Mouse (Mus musculus) Patski (cell line): ENCODE results near the gene Arhgap10. TPM values are rescaled to one million over a fixed set of nuclear protein-coding genes. Genes with fewer than 3 reads are reported as not detected.
A peak's percentile ranks its signal among the peaks of the same experiment; 100 is the strongest.

Source experiments
- ATAC-seq: fragments of 100-300 bp; one replicate; pipeline ENCODE4 v1.8.0; 2021
- CTCF ChIA-PET: fragments of 350-600 bp; sonication (Branson Sonifier 250); formaldehyde crosslinking; loops from one replicate; lab custom pipeline; 2022; ENCODE audit warnings: inconsistent platforms; lab: Charles Lee
- POLR2A ChIA-PET: fragments of 350-600 bp; sonication (Branson Sonifier 250); formaldehyde crosslinking; loops from one replicate; lab custom pipeline; 2022; ENCODE audit warnings: antibody characterized with exemption, inconsistent platforms; lab: Charles Lee
- DNase-seq: peaks from one replicate; pipeline ENCODE4 v3.0.0-alpha.2; 2011; ENCODE audit warnings: low read depth, low spot score
- H3K27me3 ChIP-seq: fragments of 371-371 bp; one replicate; pipeline ENCODE4 v1.5.1; 2021
- CTCF ChIP-seq: fragments of 100-300 bp; IDR thresholded peaks from one replicate; pipeline ENCODE4 v1.5.1; 2021
- in situ Hi-C: fragments of 300-500 bp; cut with MboI; formaldehyde crosslinking; loops from 3 replicates; pipeline ENCODE4 v1.11.1; 2018; ENCODE audit warnings: low pct_unique_long_range_greater_than_20kb, mixed read lengths
- polyA plus RNA-seq: library from polyadenylated mRNA; unstranded; gene quantifications from one replicate; pipeline ENCODE4 v1.2.3, GENCODE M21; 2021

Gene Arhgap10
- polyA plus RNA-seq, 1 experiment from 2014 or later, result 45.5 TPM

GRCm38 (mm10) chr8:77437807-77438493 is 79.8 kb downstream of the Arhgap10 start:
- TF ChIP-seq CTCF, result no peak
- ChIA-PET CTCF (interaction anchor here (1.0 to 1.5 kb wide), 2 partner anchors 10 to 18 kb away, joined by 4 read pairs; no protein-coding TSS in a partner anchor), POLR2A (no interaction called here)
- no peaks in the 10 kb centered on the region for H3K27me3 ChIP-seq
- ATAC-seq, result no peak
- no peak for DNase-seq
- in situ Hi-C loops, result loop anchor here (5.0 to 25.0 kb wide), 2 partner anchors 44 to 324 kb away; no protein-coding TSS in a partner anchor

GRCm38 (mm10) chr8:77436013-77436990 is 81.5 kb downstream of the Arhgap10 start:
- DNase-seq (no peak), ATAC-seq (no peak)
- in situ Hi-C loops, result loop anchor here (5.0 to 25.0 kb wide), 2 partner anchors 46 to 326 kb away; no protein-coding TSS in a partner anchor
- CTCF ChIA-PET, result interaction anchor here (0.8 kb wide), 1 partner anchor 10 kb away, joined by 3 read pairs; no protein-coding TSS in a partner anchor
- H3K27me3 ChIP-seq, result no peaks in the 10 kb centered on the region
- no peak for TF ChIP-seq CTCF
- POLR2A ChIA-PET, result interaction anchor here (0.6 kb wide), 2 partner anchors 31 to 89 kb away, joined by 3 to 4 read pairs; no protein-coding TSS in a partner anchor

- ChIA-PET POLR2A (no interaction called here), CTCF (interaction anchor here (0.7 to 2.8 kb wide), 5 partner anchors 10 to 91 kb away, joined by 3 to 10 read pairs (median 3); no protein-coding TSS in a partner anchor)
- peak; percentile 93 for ATAC-seq
- in situ Hi-C loops, result loop anchor here (25.0 kb wide), 1 partner anchor 329 kb away; no protein-coding TSS in a partner anchor
- peak; percentile 84 for DNase-seq
- no peak for TF ChIP-seq CTCF
- H3K27me3 ChIP-seq, result no peaks in the 10 kb centered on the region
These were observed 84.5 kb downstream of the Arhgap10 start for GRCm38 (mm10) chr8:77433221-77433620.

- in situ Hi-C loops, result loop anchor here (25.0 kb wide), 1 partner anchor 330 kb away; no protein-coding TSS in a partner anchor
- POLR2A ChIA-PET, result no interaction called here
- no peak for TF ChIP-seq CTCF
- H3K27me3 ChIP-seq, result no peaks in the 10 kb centered on the region
- no peak for DNase-seq
- no peak for ATAC-seq
- CTCF ChIA-PET, result interaction anchor here (2.4 to 2.8 kb wide), 2 partner anchors 13 to 56 kb away, joined by 9 to 10 read pairs; no protein-coding TSS in a partner anchor
These were observed 85.0 kb downstream of the Arhgap10 start for GRCm38 (mm10) chr8:77432726-77433125.

GRCm38 (mm10) chr8:77428420-77428819 is 89.3 kb downstream of the Arhgap10 start:
- POLR2A ChIA-PET, result interaction anchor here (1.1 kb wide), 1 partner anchor 60 kb away, joined by 3 read pairs; no protein-coding TSS in a partner anchor
- no peak for ATAC-seq
- CTCF ChIA-PET, result no interaction called here
- in situ Hi-C loops, result loop anchor here (10.0 to 25.0 kb wide), 3 partner anchors 86 to 334 kb away; partner anchors contain the start of genes Arhgap10 and Prmt9
- H3K27me3 ChIP-seq, result no peaks in the 10 kb centered on the region
- DNase-seq, result no peak
- TF ChIP-seq CTCF, result no peak

GRCm38 (mm10) chr8:77428015-77428414 is 89.7 kb downstream of the Arhgap10 start:
- TF ChIP-seq CTCF, result no peak
- DNase-seq, result no peak
- H3K27me3 ChIP-seq, result no peaks in the 10 kb centered on the region
- ATAC-seq, result no peak
- in situ Hi-C loops, result loop anchor here (10.0 to 25.0 kb wide), 3 partner anchors 87 to 334 kb away; partner anchors contain the start of genes Arhgap10 and Prmt9
- ChIA-PET POLR2A (no interaction called here), CTCF (no interaction called here)

GRCm38 (mm10) chr8:77427438-77427837 is 90.3 kb downstream of the Arhgap10 start:
- no peak for ATAC-seq
- POLR2A ChIA-PET, result no interaction called here
- DNase-seq, result no peak
- H3K27me3 ChIP-seq, result no peaks in the 10 kb centered on the region
- TF ChIP-seq CTCF, result no peak
- CTCF ChIA-PET, result no interaction called here
- in situ Hi-C loops, result loop anchor here (10.0 to 25.0 kb wide), 3 partner anchors 87 to 335 kb away; partner anchors contain the start of genes Arhgap10 and Prmt9

GRCm38 (mm10) chr8:77423850-77424249 is 93.9 kb downstream of the Arhgap10 start:
- in situ Hi-C loops, result loop anchor here (10.0 to 25.0 kb wide), 3 partner anchors 91 to 588 kb away; partner anchors contain the start of genes Arhgap10 and Prmt9
- DNase-seq (no peak), ATAC-seq (no peak)
- no peaks in the 10 kb centered on the region for H3K27me3 ChIP-seq
- POLR2A ChIA-PET, result interaction anchor here (1.0 kb wide), 1 partner anchor 93 kb away, joined by 4 read pairs; no protein-coding TSS in a partner anchor
- CTCF ChIA-PET, result interaction anchor here (0.8 to 1.2 kb wide), 3 partner anchors 10 to 112 kb away, joined by 3 read pairs; no protein-coding TSS in a partner anchor
- no peak for TF ChIP-seq CTCF

- ATAC-seq (peak; percentile 38), DNase-seq (no peak)
- ChIA-PET POLR2A (interaction anchor here (0.5 to 1.0 kb wide), 2 partner anchors 94 to 662 kb away, joined by 3 to 4 read pairs; no protein-coding TSS in a partner anchor), CTCF (interaction anchor here (0.8 to 1.4 kb wide), 4 partner anchors 8 to 113 kb away, joined by 3 to 4 read pairs (median 3); no protein-coding TSS in a partner anchor)
- TF ChIP-seq CTCF, result no peak
- H3K27me3 ChIP-seq, result no peaks in the 10 kb centered on the region
- in situ Hi-C loops, result loop anchor here (10.0 to 25.0 kb wide), 3 partner anchors 92 to 590 kb away; partner anchors contain the start of genes Arhgap10 and Prmt9
These were observed 95.0 kb downstream of the Arhgap10 start for GRCm38 (mm10) chr8:77422632-77423252.
